Mouse (Mus musculus): ENCODE measurements around the gene Unk.

Gene Unk

DNA sequence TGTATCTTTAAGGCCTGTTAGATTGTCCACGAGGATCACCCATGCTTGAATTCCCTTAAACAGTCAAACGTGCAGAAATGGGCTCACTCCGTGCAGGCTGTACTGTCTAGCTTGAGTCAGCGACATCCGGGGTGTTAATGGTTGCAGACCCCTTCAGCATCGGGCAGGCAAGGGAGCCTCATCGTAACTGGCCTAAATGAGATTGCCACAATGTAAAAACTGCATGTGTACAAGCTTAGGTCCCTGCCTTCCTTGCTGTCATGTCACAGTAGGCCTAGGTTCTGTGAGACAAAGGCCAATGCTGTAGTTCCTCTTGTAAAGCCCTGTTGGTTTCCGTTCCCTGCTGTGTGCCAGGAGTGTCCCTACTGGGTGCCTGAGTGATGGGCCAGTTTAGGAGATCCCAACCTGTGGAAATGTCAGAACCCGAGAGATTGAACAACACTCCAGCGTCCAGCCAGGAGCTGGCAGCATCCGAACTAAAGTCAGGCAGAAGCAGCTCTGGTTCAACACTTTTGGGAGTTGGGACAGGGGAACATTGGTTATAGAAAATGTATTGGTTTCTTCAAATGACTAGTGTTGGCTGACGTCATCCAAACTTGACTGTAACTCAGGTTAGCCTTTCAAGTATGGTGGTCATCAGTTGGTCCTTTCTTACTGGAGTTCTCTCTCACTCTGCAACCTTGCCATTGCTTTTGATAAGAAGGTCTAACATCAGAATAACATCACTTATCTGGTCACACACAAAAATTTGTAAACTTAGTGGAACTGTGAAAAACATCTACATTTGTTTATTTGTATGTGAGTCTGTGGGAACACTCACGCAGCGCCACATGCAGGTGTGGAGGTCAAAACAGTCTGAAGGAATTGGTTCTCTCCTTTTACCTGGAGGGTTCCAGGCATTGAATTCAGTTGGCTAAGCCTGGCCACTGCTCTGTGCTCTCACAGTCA lies 1.1 kb downstream of the Unk start:
- DNase-seq, result peak in 1 of 2 experiments; percentile 64

DNA sequence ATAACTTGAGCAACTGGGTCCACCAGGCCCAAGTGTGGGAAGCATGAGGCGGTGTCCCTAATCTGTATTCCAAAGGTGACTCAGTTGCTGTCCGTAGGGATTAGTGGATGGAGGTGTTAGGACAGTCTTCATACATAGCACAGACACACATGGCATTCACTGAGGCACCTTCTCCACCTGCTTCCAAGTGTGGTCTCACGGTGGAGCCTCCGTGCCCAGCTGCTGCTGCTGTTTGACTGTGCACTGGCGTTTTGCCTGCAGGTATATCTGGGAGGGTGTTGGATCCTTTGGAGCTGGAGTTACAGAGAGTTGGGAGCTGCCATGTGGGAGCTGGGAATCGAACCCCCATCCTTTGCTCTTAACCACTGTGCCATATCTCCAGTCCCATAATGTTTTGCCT lies 4.5 kb downstream of the Unk start:
- DNase-seq, result no peak

DNA sequence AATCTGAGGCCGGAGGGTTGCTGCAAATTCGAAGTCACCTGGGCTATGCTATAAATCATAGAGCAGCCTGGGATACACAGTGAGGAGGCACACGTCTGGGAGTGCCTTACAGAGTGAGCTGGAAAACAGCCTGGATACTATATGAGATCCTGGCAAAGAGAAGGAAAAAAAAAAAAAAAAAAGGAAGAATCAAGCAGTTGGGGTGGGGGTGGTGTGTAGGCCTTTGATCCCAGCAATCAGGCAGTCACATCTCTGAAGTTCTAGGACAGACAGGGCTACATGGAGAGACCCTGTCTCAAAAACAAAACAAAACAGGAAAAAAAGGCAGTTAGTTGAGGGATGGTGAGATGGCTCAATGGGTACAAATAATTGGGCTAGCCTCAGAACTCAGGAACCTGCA lies 6.5 kb downstream of the Unk start:
- no peak for DNase-seq

DNA sequence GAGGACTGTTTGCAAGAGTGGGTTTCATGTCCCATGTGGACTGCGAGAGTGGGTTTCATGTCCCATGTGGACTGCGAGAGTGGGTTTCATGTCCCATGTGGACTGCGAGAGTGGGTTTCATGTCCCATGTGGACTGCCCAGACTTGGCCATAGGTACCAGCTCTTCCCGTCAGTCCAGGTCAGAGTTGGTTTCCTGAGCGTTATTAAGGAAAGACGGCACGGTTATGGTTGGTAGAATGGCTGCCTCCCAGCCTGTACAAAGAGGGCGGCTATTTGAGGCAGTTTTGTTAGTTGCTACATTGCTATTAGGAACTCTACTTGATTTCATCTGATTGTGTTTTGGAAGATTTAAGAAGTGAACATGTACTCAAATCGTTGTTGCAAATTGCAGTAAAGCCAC lies 7.7 kb downstream of the Unk start:
- DNase-seq, result no peak

DNA sequence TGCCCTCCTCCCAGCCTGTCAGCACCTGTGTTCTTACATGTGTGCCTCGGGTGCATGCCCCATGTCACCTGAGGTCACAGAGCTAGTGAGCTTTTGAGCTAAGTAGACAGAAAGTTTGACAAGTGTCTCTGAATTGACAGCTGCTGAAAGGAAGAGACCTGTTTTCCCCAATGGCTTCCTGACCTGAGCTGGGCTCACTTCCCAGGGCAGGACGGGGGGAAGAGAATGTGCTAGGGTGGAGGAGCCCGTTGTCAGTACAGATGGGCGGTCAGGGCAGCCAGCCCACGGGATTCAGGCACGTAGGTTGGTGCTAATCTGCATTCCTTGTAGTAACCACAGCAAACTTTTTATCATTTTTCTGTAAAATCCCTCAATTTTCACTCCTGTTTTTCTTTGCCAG lies 10.5 kb downstream of the Unk start:
- no peak for DNase-seq

DNA sequence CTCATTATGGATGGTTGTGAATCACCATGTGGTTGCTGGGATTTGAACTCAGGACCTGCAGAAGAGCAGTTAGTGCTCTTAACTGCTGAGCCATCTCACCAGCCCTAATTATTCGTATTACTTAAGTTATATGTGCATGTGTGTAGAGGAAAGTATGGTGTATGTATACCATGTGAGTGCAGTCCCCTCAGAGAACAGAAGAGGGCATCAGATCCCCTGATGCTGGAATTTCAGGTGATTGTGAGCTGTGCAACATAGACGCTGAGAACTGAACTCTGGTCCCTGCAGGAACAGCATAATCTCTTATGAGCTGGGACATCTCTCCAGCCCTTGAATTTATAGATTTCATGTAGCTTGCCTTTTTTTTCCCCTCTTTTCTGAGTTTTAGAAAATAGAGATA lies 11.7 kb downstream of the Unk start:
- no peak for DNase-seq

DNA sequence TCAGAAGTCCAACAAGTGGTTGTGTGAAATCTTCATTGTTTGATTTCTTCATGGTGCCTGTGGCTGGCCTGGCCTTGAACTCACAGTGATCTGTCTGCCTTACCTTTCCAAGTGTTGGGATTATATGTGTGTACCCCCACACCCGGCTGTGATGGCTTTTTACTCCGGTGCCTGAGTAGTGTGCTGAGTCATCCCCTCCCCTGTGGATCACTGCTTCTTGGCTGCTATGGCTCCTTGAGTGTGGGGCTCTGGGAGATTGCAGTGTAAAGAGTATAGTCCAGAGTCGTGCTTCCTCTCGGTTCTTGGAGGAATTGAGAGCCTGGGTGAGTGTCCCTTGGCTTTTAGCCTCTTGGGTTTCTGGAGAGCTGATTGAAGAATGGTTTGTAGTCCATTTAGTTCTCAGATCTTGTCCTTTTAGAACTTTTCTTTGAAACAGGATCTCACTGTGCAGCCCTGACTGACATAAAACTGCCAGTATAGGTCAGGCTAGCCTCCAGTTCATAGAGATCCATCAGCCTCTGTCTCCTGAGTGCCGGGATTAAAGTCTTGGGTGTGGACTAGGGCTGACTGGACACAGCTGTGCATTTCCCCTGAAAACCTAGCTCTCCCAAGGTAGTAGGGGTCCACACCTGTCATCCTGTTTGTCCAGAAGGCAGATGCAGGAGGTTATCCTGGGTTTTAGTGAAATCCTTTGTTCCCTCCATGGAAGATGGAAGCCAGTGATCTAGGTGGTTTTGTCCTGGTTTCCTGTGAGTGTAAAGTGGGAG lies 12.4 kb downstream of the Unk start:
- DNase-seq, result no peak

DNA sequence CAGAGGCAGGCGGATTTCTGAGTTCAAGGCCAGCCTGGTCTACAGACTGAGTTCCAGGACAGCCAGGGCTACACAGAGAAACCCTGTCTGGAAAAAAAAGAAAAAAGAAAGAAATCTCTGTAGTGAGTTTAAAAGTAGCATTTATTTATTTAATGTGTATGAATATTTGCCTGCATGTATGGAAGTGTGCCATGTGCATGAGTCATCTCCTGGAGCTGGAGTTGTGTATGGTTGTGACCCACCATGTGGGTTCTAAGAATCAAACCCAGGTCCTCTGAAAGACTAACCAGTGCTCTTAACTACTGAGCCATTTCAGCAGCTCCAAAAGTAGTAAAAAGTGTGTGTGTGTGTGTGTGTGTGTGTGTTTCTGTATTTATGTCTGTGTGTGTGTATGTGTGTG lies 13.2 kb downstream of the Unk start:
- no peak for DNase-seq

DNA sequence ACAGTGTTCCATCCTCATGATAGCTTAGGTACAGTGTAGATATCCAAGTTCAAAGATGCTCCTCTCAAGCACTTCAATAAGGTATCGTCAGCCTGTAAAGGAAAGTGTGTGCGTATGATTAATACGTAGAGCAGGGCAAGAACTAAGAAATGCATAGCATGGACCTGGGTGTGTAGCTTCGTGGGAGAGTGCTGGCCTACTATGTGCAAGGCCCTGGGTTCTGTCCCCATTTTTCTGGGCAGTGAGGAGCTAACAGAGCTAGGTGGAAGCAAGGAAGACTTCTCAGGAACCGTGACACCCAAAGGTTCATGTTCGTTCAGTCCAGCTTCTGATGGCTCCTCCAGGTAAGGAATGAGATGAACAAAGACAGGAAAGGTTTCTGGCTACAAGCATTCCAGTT lies 15.1 kb downstream of the Unk start:
- DNase-seq, result no peak

DNA sequence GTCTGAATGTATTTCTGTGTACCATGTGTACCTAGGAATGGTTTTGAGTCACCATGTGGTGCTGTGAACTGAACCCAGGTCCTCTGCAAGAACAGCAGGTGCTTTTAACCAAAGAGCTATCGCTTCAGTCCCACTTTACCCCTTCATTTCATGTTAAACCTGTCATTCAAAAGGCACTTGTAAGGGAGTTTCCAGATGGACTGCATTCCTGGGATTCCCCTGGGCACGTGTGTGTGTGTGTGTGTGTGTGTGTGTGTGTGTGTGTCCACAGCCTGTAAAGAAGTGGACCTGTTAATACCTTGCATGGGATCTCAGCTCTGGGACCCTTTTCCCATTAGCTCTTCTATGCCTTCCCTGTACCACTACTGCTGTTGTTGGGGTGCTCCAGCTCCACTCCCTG lies 19.5 kb downstream of the Unk start:
- no peak for DNase-seq

DNA sequence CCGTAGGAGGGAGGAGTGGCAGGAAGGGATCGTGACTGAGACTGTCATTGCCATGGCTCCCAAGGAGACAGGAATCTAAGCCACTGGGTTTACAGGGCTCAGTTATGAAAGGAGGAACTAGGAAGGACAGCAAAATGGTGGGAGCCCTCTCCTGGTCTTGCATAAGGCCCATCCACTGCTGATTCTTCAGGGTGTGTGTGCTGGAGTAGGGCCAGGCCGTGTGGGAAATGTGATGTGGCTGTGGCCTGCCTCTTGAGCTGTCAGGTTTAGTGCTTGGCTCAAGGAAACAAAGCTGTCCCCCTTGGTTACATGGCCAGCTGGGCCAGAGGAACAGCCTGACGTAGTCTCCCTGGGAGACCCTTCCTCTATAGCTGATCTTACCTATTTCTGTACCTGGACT lies 20.1 kb downstream of the Unk start:
- no peak for DNase-seq

DNA sequence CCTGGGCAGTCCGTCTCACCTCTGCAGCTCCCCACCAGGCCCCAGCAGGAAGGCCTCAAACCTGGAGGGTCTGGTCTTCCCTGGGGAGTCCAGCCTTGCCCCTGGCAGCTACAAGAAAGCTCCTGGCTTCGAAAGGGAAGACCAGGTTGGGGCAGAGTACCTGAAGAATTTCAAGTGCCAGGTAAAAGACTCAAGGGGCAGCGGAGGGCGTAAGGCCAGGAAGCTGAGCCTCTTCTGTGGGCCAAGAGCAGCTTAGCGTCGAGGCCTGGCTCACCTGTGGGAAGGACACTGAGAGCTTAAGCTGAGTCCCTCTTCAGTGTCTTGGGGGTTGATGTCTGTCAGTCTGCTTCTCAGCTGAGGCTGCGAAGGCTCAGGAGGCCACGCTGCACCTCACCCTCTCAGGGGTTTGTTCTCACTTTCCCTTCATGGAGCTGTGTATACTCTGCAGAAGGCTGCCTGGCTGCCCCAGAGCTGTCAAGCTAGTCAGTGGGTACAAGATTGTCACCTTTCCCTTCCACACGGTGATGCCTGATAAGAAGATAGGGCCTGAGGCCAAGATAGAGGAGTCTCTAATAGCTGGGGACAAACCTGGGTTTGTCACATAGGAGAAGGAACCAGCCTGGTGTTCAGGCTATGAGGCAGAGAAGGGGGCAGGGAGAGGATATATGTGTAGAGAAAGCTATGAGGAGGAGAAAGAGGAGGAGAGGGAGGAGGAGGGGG lies 23.5 kb downstream of the Unk start:
- no peak for DNase-seq

DNA sequence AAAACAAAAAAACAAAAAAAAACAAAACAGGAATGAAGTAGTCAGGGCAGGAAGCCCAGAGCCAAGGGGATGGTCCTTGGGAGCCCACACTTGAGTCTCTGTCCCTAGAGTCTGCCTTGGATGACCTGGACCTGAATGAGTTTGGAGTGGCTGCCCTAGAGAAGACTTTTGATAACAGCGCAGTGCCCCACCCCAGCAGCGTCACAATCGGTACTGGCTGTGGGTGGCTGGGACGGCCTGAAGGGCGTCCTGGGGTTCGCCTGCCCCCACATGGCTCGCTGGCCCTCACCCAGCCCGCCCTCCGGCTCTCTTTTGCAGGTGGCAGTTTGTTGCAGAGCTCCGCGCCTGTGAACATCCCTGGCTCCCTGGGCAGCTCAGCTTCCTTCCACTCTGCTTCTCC lies 25.8 kb downstream of the Unk start:
- no peak for DNase-seq

DNA sequence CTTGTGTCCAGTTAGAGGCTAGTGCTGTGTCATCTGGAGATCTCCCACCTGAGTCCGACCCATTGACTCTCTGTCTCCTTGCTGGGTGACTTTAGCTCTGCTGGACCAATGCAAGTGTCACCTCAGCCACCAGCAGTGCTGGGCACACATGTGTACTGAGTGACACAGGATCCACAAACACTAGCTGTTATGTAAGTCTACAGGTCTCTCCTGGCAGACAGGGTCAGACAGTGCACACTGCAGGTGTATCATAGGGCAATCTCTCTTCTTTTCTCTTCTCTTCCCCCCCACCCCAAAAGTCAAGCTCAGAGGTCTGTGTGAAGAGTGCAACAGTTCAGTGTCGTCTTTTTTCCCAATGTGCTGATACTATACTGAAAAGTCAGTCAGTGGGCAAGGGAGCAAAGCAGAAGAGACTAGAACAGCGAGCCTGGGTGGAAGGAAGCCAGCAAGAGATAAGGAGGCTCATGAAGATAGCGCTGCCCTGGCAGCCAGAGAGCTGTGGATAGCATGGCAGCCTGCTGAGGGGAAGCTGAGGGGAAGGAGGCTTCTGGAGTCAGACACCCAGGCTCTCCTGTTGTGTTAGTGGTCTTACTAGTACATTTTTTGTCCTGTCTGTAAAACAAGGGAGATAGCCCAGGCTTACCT lies 27.2 kb downstream of the Unk start:
- DNase-seq, result no peak

DNA sequence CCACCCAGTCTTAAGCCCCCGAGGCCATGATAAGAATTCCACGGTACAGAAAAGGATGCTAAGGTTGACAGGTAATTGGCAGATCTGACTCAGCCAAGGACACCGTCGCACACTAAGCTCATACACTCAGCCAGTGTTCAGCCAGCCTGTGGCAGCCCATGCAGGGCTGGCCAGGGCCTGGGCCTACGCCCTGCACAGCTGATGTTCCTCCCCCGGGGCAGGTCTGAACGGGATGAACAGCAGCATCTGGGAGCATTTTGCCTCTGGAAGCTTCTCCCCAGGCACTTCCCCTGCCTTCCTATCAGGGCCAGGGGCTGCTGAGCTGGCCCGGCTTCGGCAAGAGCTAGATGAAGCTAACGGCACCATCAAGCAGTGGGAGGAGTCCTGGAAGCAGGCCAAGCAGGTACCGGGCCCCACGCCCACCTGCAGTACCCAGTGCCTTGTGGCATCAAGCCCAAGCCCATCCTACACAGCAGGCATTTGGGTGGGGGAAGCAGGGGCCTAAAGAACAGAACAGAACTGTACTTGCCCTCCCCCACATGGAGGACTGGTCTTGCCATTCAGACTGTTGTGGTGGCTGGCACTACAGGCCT lies 28.0 kb downstream of the Unk start:
- DNase-seq, result no peak

DNA sequence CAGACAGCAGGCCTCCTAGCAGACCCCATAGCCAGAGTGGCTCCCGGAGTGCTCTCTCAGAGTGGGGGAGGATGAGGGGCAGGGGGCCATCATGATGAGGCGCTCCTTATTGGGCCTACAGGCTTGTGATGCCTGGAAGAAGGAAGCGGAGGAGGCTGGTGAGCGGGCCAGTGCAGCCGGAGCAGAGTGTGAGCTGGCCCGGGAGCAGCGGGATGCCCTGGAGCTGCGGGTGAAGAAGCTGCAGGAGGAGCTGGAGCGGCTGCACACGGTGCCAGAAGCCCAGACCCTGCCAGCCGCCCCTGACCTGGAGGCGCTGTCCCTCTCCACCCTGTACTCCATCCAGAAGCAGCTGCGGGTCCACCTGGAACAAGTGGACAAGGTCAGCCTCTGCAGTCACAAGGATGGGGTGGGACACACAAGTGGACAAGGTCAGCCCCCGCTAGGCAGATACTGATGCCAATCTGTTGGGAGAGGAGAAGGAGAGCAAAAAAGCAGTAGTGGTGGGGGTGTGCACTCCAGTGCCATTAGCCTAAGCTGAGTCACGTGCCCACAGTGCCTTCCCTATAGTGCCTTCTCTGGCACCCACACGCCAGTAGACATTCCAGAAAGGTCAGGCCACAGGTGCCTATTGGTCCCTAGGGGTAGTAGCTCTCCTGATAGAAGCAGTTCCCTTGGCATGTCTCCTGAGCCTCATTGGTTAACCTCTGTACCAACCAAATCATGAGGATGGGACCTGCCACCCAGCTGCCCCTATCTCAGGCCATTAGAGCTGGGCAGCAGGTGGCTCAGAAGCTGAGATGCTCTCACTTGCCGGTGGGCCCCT lies 29.0 kb downstream of the Unk start:
- no peak for DNase-seq

DNA sequence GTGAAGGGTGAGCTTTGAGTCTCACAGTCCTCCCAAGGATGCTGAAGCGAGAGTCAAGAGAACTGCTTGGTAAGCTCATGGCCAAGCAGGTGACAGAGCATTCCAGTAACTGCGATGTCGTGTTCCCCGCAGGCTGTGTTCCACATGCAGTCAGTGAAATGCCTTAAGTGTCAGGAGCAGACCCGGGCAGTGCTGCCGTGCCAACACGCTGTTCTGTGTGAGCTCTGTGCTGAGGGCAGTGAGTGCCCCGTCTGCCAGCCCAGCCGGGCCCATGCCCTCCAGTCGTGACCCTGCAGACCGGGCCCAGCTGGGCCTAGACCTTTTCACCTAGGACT lies 29.5 kb downstream of the Unk start:
- DNase-seq, result no peak

DNA sequence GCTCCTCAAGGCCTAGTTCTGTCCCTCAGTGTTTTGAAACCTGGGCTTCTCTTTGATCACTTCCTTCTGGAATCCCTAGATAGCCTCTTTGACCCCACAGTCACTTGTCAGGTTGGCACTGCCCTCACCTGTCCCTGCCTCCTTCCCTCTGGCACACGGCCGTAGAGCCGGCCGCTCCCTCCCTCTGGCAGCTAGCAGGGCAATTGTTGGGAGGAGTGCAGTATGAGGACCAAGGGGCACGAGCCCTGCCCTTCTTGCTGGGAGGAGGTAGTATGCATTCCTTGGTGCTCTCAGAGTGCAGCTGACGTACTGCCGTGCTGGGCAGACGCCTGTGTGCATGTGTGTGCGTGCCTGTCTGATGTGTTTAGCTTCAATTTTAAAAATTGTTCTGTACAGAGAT lies 30.5 kb downstream of the Unk start:
- no peak for DNase-seq

DNA sequence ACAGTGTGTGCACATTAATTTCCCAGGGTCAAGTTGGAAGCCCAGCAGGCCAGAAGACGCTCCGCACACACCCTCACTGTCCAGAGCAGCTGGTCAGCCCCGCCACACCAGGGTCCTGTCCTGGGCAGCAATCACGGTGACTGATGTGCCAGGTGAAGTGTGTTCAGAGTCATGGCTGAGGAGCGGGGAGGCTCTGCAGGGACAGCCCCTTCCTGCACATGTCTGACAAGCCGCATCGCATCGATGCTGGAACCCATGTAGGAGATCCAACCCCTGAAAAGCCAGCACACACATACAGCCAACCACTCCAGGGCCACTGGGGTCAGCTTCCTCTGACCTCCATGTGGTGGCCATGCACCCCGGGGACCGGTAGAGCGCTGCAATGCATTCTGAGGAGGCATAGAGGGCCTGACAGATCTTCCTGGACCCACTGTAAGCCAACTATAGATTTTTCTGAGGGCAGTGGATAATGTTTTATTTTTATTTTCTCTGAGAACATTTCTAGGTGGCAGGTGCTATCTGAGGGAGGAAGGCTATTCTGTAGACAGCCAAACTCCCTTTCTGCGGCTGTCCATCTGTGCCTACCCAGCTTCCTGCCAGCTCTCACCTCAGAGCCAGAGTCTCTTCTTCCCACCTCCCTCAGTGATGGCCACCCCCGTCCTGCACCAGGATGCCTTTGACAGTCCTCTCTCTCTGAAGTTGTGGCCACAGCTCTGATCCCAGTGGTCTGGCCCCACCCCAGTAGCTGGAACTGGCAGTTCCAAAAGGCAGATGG lies 31.7 kb downstream of the Unk start:
- no peak for DNase-seq

DNA sequence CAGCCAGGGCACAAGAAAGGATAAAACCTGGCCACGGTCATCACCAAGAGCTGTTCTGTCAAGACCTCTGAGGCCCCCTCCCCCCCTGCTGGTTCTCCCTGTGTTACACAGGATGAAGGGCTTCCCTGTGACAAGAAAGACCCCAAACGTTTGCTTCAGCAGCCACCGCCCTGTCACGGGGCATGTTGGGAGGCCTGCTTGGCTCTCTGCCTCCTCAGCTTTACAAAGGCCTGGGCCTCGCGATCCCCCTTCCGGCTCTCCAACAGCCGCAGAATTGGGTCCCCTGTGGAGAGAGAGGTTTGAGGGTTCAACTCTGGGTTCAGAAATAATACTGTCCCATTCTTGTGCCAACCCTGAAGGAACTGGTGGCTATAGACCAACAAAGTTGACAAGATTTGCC lies 32.4 kb downstream of the Unk start:
- DNase-seq, result no peak

DNA sequence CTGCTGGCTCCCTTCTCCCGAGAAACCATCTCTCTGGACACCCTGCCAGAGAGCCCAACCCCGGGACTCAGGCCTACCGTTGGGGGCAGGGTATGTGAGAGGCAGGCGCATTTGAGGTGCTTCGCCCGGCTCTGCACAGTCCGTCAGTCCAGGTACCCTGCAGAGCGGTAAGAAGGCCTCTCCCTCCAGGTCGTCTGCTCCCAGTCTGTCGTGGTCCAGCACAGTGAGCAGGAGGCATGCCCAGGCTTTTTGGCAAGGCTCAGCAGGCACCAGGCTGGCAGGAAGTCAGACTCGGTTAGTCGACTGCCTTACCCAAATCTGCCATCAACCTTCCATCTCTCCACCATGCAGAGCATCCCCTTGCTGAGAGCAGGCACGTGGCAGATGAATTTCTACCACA lies 33.4 kb downstream of the Unk start:
- no peak for DNase-seq
